Mouse (Mus musculus) right cerebral cortex, adult 18-20 months (tissue): ENCODE data around the gene Crygn.
"Not testable (repeated sequence)": the region's sequence is repeated elsewhere in the genome, so short reads cannot be mapped to it uniquely, and the experiment has no call there.

ENCODE experiments used
- DNase-seq: peaks from one replicate; pipeline ENCODE4 v3.0.0; 2022; ENCODE audit warnings: mixed read lengths

The Crygn gene

GRCm38 (mm10) chr5:24757816-24758215 is at the start of gene Crygn:
Gene Crygn (minus strand): TSS chr5:24758008.
- DNase-seq, result no peak

DNA sequence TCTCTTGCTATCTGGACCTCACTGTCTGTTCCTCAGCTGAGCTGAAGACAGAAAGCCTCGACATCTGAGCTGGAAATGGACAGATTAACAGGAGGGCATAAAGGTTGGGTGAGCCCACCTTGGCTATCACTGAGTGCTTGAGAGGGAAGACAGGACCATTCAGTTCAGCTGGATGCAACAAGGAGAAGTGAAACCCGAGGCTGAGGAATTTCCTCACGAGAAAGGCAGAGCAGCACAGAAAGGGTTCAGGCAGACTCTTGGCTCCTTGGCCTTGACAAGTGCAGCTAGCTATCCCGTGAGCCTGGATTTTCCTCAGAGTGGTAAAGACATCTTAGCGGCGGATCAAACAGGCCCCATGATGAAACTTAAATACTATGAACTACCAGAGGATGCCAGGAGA is 47.4 kb upstream of the Crygn start:
- no peak for DNase-seq

DNA sequence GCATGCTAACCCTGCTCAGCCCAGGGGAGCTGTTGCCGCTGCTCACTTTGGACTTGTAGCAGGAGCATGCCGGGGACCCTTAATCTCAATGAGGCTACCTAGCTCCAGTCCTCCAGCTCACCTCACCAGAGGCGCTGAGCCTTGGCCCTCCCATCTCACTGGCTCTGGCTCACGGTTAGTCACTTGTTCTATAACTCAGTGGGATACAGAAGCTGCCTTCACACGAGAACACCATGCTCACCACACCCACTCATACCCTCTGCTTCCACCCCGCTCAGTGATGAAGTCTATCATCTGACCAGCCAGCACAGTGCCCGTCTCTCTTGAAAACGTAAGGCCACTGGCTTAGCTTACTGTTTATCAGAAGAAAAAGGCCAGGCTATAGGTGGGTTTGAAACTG is 46.9 kb upstream of the Crygn start:
- DNase-seq, result peak; percentile 48

DNA sequence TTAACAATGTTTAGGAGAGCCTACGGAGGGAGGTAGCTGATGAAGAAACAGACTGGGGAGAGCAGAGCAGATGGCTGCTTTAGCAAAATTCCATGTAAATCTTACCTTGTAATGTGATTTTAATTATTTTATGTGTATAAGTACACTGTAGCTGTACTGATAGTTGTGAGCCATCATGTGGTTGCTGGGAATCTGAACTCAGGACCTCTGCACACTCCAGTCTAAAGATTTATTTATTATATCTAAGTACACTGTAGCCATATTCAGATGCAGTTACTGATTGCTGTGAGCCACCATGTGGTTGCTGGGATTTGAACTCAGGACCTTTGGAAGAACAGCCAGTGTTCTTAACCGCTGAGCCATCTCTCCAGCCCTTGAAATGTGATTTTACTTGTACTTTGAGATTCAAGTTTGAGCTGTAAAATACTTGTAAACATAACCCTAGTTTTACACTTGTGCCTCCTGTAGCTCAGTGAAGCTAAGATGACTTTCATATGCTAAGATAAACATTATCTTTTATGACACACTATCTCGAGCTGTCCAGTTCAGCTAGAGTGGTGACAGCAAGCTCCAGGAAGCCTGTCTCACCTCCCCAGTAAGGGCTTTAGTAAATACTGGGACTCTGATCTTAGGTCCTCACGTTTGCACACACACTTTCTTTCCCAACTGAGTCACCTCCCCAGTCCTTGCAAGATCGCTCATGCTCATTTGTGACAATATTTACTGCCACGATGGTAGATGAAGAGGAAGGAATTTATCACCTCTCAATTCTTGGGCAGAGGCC is 44.2 kb upstream of the Crygn start:
- no peak for DNase-seq

GRCm38 (mm10) chr5:24800416-24800815 is 42.6 kb upstream of the Crygn start:
- DNase-seq, result no peak

DNA sequence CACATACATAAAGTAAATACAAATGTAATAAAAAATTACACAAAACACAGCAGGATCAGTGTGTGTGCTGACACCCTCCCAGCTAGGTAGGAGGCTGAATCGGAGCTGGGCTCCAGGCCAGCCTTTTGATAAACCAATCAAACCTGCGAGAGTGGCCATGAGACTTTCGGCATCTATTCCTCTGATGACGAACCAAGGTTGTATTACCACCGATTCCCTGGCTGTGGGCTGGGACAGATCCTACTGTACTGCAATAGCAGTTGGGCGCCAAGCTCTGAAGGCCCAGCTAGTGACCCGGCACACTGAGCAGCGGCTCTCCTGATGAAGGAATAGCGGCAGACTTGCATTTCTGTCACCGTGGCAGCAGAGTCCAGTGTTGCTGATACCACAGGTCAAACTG is 40.8 kb upstream of the Crygn start:
- DNase-seq, result no peak

- DNase-seq, result no peak
Measured at GRCm38 (mm10) chr5:24797858-24798257, 40.0 kb upstream of the Crygn start.

DNA sequence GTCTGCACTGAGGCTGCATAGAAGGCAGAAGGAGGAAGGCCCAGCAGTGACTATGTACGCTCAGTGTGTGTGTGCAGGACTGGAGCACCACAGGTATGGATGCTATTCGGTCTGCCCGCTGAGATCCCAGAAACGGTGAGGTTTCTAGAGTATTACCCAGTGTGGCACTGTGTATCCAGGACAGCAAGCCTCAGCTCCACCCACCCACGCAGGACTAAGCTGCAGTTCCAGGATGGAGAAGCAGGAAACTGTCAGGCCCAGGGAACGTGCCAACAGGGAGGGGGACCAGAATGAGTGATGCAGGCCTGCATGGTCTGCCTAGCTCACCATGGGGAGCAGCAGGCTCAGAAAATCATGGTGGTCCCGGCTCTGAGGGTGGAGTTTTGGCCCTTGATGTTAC is 35.2 kb upstream of the Crygn start:
- peak; percentile 47 for DNase-seq

- DNase-seq, result peak; percentile 19
Measured at GRCm38 (mm10) chr5:24782957-24783356, 25.1 kb upstream of the Crygn start.

- DNase-seq, result peak; percentile 68
Measured at GRCm38 (mm10) chr5:24781048-24781447, 23.2 kb upstream of the Crygn start.

GRCm38 (mm10) chr5:24779881-24780512 is 22.2 kb upstream of the Crygn start:
- DNase-seq, result no peak

DNA sequence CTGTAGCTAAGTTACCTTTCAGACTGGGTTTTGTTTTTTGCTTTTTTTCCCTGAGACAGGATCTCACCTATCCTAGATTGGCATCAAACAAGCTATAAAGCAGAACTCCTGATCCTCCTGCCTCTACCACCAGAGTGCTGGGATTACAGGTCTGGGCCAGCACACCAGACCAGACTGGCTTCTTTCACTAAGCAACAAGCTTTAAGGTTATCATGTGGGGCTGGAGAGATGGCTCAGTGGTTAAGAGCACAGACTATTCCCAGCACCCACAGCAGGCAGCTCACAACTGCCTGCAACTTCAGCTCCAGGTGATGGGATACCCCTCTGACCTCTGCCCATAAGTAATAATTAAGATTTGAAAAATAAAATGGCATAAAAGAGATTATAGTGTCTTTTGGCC is 21.5 kb upstream of the Crygn start:
- no peak for DNase-seq

GRCm38 (mm10) chr5:24778843-24779140 is 21.0 kb upstream of the Crygn start:
- no peak for DNase-seq

GRCm38 (mm10) chr5:24778082-24778842 is 20.5 kb upstream of the Crygn start:
- no peak for DNase-seq

- no peak for DNase-seq
Measured at GRCm38 (mm10) chr5:24776681-24777080, 18.9 kb upstream of the Crygn start.

GRCm38 (mm10) chr5:24774549-24774948 is 16.7 kb upstream of the Crygn start:
- DNase-seq, result not testable (repeated sequence)

- DNase-seq, result no peak
Measured at GRCm38 (mm10) chr5:24756931-24757330, 877 bp downstream of the Crygn start.

DNA sequence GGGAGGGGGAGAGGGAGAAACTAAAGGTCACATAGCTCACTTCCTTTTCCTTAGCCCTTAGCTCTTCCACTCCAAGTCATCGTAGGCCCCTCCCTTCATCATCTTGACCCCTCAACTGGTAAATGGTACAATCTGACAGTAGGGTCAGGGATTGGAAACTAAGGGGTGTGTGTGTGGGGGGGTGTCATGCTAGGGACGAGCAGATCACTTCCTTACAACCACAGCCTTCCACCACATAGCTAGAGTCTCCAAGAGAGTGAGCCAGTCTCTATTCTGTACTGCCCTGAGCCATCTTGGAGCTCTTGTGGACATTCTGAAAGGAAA is 5.7 kb downstream of the Crygn start:
- DNase-seq, result no peak

- no peak for DNase-seq
Measured at GRCm38 (mm10) chr5:24751305-24752174, 6.3 kb downstream of the Crygn start.

DNA sequence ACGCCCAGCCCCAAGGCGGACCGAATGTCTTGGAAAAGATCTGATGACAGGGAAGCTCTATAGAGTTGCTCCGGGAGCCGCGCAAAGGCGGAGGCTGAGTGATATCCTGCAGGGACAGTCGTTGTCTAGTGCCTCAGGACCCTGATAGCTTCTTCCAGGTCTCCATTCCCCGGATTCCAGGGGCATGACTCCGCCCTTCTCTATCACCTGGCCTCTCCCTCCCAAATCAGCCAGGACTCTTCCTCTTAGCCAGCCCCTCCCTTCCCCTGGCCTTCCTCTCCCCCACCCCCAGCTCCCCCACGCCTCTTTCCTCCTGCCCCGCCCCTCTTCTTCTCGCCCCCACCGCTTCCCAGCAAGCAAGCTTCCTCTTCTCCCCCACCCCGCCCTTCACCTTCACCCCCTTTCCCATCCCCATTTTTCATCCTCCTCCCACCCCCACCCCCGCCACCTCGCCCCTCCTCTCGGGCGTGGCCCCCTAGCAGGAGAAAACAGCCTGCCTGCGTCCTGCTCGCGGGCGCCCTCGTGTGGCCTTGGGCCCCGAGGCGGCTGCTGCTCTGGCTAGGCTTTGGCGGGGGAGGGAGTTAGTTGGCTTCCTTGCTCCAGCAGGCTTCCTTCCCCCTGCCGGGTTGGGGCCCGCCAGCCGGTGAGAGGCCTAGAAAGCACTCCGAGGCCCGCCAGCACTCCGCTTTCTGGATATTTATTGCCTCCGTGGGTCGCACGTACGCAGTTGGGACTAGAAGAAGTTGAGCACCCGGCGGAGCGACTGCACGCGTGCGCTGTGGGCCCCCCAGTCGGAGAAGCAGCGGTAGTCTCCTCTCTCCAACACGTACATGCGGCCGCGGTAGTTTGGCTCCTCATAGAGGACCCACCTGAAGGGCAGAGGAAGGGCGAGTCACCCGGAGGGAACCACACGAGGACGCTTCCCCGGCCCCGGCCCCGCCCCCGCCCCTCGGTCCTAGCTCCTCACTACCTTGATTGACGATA is 7.2 kb downstream of the Crygn start:
- DNase-seq, result peak; percentile 86

DNA sequence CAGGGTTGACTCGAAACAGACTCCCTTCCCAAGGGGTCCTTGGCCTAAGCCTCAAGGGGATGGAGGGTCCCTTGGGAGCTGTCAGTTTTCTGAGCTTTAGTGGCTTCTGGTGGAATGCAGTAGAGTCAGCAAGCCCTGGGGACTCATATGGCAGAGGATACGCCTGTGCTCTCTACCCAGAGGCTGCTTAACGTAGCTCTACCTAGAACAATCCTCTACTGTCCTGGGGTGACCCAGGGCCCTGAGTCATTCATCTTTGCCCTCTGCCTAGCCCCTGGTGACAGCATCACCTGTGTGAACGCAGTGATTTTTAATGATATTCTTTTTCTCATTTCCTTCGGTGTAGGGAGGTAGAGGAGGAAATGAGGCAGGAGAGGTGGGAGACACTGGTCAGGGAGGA is 8.1 kb downstream of the Crygn start:
- DNase-seq, result no peak

DNA sequence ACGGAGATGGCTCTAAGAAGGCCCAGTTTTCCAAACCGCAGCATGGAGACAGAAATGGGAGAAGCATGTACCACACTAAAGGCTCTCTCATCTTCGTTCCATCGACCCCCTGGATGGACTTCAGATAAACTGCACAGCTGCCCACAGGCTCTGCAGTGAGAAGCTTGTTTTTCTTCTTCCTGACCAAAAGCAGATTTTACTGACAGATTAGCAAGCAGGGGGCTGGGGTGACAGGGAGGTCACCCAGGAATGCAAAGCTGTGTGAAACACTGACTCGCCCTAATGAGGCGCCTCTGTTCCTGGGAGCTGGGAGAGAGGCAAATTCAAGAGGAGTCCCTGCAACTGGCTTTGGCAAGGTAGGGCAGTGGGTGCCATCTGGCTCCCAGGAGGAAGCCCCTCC is 10.3 kb downstream of the Crygn start:
- no peak for DNase-seq
